Mouse (Mus musculus): ENCODE results near the gene Tnf. TPM values are rescaled to one million over a fixed set of nuclear protein-coding genes. Genes with fewer than 3 reads are reported as not detected.
A peak's percentile ranks its signal among the peaks of the same experiment; 100 is the strongest.

The Tnf gene
- polyA plus RNA-seq, 1 experiment from 2014 or later = 0.32 TPM

DNA sequence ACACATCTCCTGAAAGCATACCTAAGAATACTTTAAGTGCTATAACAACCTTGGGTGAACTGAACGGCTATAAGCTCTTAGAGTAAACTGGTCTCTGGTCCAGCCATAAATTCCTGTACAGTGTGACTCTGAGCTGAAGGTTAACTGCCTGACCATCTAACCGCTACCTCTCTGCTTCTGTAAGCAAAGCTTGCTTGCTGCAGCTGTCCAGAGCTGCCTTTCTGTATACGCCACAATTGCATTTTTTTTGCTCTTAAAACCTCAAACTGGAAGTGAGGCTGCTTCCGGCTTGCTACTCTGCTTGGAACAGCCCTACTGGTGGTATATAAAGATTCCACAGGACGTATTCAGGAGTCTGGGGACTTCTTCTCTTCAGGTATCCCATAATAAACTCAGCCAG lies 30.9 kb upstream of the Tnf start:
- WGBS = 65% methylated on average over 5 of the region's 5 CpGs

DNA sequence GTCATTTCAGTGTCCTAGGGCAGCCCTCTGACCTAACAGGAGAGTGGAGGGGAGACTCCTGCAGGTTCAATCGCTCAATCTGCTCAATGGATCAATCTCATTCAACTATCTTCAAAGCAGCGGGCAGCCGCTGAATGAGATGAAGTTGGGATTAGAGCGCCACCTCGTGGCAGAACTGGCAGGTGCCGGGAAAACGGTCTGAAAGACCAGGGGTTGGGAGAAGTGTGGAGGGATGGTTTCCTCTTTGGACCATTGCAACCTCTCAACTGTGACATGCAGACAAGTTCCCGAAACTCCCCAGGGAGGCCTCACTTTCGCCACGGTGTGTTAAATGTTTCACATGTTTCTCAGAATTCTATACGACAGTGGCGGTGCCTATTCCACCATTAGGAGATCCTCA lies 30.2 kb upstream of the Tnf start:
- DNase-seq (ENCODE audit: low spot score) (peak; percentile 84), ATAC-seq (ENCODE audit: low FRiP score, low TSS enrichment) (no peak)
- Histone ChIP-seq H3K4me1 (replicated peaks; ENCODE audit: control insufficient read depth, insufficient read depth) (peaks cover 2% of the 10 kb centered on the region), H3K4me2 (replicated peaks; ENCODE audit: low read depth) (no peak overlapping the region), H3K4me3 (ENCODE audit: low read depth, low read length) (no peak overlapping the region), H3K9ac (ENCODE audit: low read length) (no peak overlapping the region), H3K27ac (replicated peaks) (no peak overlapping the region), H3K9me3 (ENCODE audit: control insufficient read depth, low read length) (no peaks in the 10 kb centered on the region), H3K36me3 (ENCODE audit: control insufficient read depth, insufficient read depth, low read length) (peaks cover 4% of the 10 kb centered on the region), H3K27me3 (ENCODE audit: control insufficient read depth, insufficient read depth, low read length) (no peaks in the 10 kb centered on the region)
- peak; percentile 97 for TF ChIP-seq CTCF (IDR thresholded peaks at IDR 0.05; ENCODE audit: low read depth)
- no peak for TF ChIP-seq EP300 (optimal IDR thresholded peaks at IDR 0.05)
- 15% methylated on average over 12 of the region's 12 CpGs for WGBS

More for the DNA sequence above, 30.9 kb upstream of the Tnf start:
- Histone ChIP-seq H3K4me3 (ENCODE audit: low read depth, low read length) (no peak overlapping the region), H3K9me3 (ENCODE audit: control insufficient read depth, low read length) (no peaks in the 10 kb centered on the region), H3K4me1 (replicated peaks; ENCODE audit: control insufficient read depth, insufficient read depth) (peaks cover 2% of the 10 kb centered on the region), H3K9ac (ENCODE audit: low read length) (no peak overlapping the region), H3K36me3 (ENCODE audit: control insufficient read depth, insufficient read depth, low read length) (peaks cover 4% of the 10 kb centered on the region), H3K4me2 (replicated peaks; ENCODE audit: low read depth) (no peak overlapping the region), H3K27ac (replicated peaks) (peak overlapping the region; percentile 85), H3K27me3 (ENCODE audit: control insufficient read depth, insufficient read depth, low read length) (no peaks in the 10 kb centered on the region)
- TF ChIP-seq EP300 (optimal IDR thresholded peaks at IDR 0.05) (no peak), CTCF (IDR thresholded peaks at IDR 0.05; ENCODE audit: low read depth) (no peak)
- ATAC-seq (ENCODE audit: low FRiP score, low TSS enrichment) (no peak), DNase-seq (ENCODE audit: low spot score) (no peak)

DNA sequence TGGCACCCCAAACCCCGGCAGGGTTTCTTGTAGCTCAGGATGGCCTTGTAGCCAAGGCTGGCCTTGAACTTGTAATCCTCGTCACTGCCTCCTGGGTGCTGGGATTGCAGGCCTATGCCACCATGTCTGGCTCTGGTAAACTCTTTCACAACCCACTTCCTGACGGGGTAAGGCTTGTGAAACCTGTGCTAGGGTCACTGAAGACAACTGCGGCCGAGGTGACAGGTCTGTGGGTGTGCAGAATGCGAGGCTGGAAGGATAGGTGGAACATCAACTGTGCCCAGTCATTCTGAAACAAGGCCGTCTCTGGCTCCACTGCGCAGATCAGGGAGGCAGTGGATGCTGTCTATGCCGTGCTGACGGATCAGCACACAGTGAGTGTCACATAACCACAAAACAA lies 29.2 kb upstream of the Tnf start:
- Histone ChIP-seq H3K36me3 (ENCODE audit: control insufficient read depth, insufficient read depth, low read length) (peaks cover 4% of the 10 kb centered on the region), H3K4me2 (replicated peaks; ENCODE audit: low read depth) (no peak overlapping the region), H3K27me3 (ENCODE audit: control insufficient read depth, insufficient read depth, low read length) (no peaks in the 10 kb centered on the region), H3K4me3 (ENCODE audit: low read depth, low read length) (no peak overlapping the region), H3K9ac (ENCODE audit: low read length) (no peak overlapping the region), H3K4me1 (replicated peaks; ENCODE audit: control insufficient read depth, insufficient read depth) (peaks cover 2% of the 10 kb centered on the region), H3K9me3 (ENCODE audit: control insufficient read depth, low read length) (no peaks in the 10 kb centered on the region), H3K27ac (replicated peaks) (no peak overlapping the region)
- DNase-seq (ENCODE audit: low spot score) (no peak), ATAC-seq (ENCODE audit: low FRiP score, low TSS enrichment) (no peak)
- no peak for TF ChIP-seq EP300 (optimal IDR thresholded peaks at IDR 0.05)
- WGBS = 91% methylated on average over 10 of the region's 10 CpGs

DNA sequence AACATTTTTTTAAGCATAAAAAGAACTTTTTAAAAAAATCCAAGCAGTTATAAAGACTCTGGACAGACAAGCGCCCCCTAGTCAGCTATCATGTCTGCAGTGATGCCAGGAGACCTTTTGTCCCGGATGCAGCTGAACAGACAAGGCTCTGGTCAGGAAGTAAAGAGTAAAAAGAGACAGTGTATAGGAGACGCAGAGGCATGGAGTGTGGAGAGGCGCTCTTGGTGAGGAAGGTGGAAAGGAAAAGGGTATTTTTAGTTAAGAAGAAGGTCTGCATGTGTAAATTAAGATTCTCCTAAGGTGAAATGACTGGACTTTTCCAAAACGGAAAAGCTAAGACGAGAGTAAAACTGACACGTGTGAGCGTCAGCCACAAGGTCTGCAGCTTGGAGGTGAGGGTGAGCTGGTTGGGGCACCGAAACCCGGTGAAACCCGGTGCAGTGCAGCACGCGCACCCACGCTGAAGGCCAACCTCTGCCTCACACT lies 24.8 kb upstream of the Tnf start:
- DNase-seq (ENCODE audit: low spot score) (no peak), ATAC-seq (ENCODE audit: low FRiP score, low TSS enrichment) (no peak)
- 84% methylated on average over 14 of the region's 14 CpGs for WGBS
- Histone ChIP-seq H3K4me1 (replicated peaks; ENCODE audit: control insufficient read depth, insufficient read depth) (no peaks in the 10 kb centered on the region), H3K9ac (ENCODE audit: low read length) (no peak overlapping the region), H3K36me3 (ENCODE audit: control insufficient read depth, insufficient read depth, low read length) (peaks cover 4% of the 10 kb centered on the region), H3K4me2 (replicated peaks; ENCODE audit: low read depth) (no peak overlapping the region), H3K27me3 (ENCODE audit: control insufficient read depth, insufficient read depth, low read length) (no peaks in the 10 kb centered on the region), H3K27ac (replicated peaks) (no peak overlapping the region), H3K4me3 (ENCODE audit: low read depth, low read length) (no peak overlapping the region), H3K9me3 (ENCODE audit: control insufficient read depth, low read length) (no peaks in the 10 kb centered on the region)
- TF ChIP-seq CTCF (IDR thresholded peaks at IDR 0.05; ENCODE audit: low read depth) (no peak), EP300 (optimal IDR thresholded peaks at IDR 0.05) (no peak)

DNA sequence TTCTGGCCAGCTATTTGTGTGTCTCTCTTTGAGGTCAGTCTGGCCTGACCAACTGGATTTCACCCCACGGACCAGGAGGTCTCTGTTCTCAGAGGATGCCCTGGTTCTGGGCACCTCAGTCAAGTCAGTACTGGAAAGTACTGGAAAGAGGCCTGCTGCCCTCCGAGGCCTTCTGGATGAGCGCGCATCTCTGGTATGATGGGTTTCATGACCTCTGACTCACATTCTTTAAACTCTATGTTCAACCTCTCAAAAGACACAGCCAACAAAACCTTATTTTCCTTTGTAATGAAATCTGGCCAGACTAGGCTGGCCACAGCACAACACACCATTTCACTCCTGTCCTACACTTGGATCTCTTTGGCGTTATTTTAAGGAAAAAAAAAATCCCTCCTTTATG lies 23.6 kb upstream of the Tnf start:
- H3K4me3 ChIP-seq (ENCODE audit: low read depth, low read length) = no peak overlapping the region
- no peak overlapping the region for H3K27ac ChIP-seq (replicated peaks)
- no peak for TF ChIP-seq EP300 (optimal IDR thresholded peaks at IDR 0.05)
- no peak for TF ChIP-seq CTCF (IDR thresholded peaks at IDR 0.05; ENCODE audit: low read depth)
- ATAC-seq (ENCODE audit: low FRiP score, low TSS enrichment) (no peak), DNase-seq (ENCODE audit: low spot score) (no peak)
- no peak overlapping the region for H3K4me2 ChIP-seq (replicated peaks; ENCODE audit: low read depth)
- no peaks in the 10 kb centered on the region for H3K27me3 ChIP-seq (ENCODE audit: control insufficient read depth, insufficient read depth, low read length)
- no peak overlapping the region for H3K9ac ChIP-seq (ENCODE audit: low read length)
- peaks cover 4% of the 10 kb centered on the region; the same call in 1 of the 2 replicates for H3K36me3 ChIP-seq (ENCODE audit: control insufficient read depth, insufficient read depth, low read length)
- no peaks in the 10 kb centered on the region for H3K4me1 ChIP-seq (replicated peaks; ENCODE audit: control insufficient read depth, insufficient read depth)
- WGBS = 91% methylated on average over 5 of the region's 5 CpGs
- H3K9me3 ChIP-seq (ENCODE audit: control insufficient read depth, low read length) = no peaks in the 10 kb centered on the region

DNA sequence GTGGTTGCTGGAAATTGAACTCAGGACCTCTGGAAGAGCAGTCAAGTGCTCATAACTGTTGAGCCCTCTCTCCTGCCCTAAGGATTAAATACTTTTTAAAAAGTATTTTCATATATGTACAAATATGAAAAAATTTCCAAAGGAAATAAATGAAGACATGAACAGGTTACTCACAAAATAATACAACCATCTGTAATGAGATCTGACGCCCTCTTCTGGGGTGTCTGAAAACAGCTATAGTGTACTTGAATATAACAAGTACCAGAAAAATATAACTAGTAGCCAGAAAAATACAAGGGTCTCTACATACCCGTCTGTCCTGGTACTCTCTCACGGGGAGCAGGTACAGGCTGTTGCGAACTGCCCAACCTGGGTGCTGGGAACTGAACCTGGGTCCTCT lies 22.8 kb upstream of the Tnf start:
- Histone ChIP-seq H3K27ac (replicated peaks) (no peak overlapping the region), H3K4me3 (ENCODE audit: low read depth, low read length) (no peak overlapping the region)
- DNase-seq (ENCODE audit: low spot score) = no peak

More for the DNA sequence above, 22.8 kb upstream of the Tnf start:
- TF ChIP-seq CTCF (IDR thresholded peaks at IDR 0.05; ENCODE audit: low read depth) = no peak
- TF ChIP-seq EP300 (optimal IDR thresholded peaks at IDR 0.05) = no peak
- WGBS = 92% methylated on average over 4 of the region's 4 CpGs
- Histone ChIP-seq H3K36me3 (ENCODE audit: control insufficient read depth, insufficient read depth, low read length) (peaks cover 4% of the 10 kb centered on the region; the same call in 1 of the 2 replicates), H3K4me2 (replicated peaks; ENCODE audit: low read depth) (no peak overlapping the region), H3K27me3 (ENCODE audit: control insufficient read depth, insufficient read depth, low read length) (no peaks in the 10 kb centered on the region), H3K4me1 (replicated peaks; ENCODE audit: control insufficient read depth, insufficient read depth) (no peaks in the 10 kb centered on the region), H3K9ac (ENCODE audit: low read length) (no peak overlapping the region), H3K9me3 (ENCODE audit: control insufficient read depth, low read length) (no peaks in the 10 kb centered on the region)
- ATAC-seq (ENCODE audit: low FRiP score, low TSS enrichment) = no peak
